Mouse (Mus musculus) urinary bladder, postnatal 4 days (tissue): Measurements from ENCODE around the gene Arl11.
"Not testable (repeated sequence)": the region's sequence is repeated elsewhere in the genome, so short reads cannot be mapped to it uniquely, and the experiment has no call there.

Source experiments
- DNase-seq, 2 experiments: peaks; one replicate each; pipeline ENCODE4 v3.0.0; 2021 to 2022; ENCODE audit warnings: low spot score in 2 of 2

Gene Arl11

GRCm38 (mm10) chr14:61309593-61309992, at the start of gene Arl11:
TSS of gene Arl11 (plus strand) at chr14:61309753.
- DNase-seq: no peak

DNA sequence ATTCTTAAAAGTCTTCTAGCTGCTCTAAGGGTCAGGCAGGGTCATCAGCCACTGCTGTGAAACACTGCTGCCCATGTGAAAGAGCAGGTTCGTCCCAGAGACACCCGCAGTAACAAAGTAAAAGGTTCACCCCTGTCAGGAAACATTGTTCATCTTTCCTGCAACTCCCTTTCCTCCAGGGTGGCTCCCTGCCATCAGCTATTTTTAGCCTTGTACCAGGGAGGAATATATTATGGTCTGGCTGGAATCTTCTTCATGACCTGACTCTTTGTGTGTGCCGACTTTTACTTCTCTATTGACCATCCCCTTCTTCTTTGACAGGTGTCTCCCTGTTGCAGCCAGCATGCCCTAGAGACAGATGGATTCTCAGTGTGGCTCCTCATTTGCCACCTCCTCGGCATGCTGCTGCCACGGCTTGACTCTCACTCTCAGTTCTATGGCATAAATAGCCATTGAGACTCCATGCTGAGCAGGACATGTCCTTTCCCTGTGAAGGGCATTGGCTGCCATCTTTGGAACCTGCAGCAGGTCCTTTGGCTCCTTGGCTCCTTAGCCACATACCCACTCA, 41.6 kb upstream of the Arl11 start:
- no peak for DNase-seq

GRCm38 (mm10) chr14:61274414-61275198, 34.9 kb upstream of the Arl11 start:
- no peak for DNase-seq

DNA sequence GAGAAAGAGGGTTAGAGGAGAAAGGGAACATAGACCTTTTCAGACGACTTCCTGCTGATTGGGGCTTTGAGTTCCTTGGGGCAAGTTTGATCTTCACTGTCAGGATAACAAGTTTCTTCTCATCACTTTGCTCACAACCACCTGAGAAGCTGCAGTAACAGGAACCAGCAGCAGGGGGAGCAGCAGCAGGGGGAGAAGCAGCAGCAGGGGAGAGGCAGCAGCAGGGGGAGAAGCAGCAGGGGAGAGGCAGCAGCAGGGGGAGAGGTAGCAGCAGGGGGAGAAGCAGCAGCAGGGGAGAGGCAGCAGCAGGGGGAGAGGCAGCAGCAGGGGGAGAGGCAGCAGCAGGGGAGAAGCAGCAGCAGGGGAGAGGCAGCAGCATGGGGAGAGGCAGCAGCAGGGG, 32.3 kb upstream of the Arl11 start:
- peak in 1 of 2 experiments; percentile 68 for DNase-seq

- no peak for DNase-seq
Observed at GRCm38 (mm10) chr14:61278676-61279300, 30.8 kb upstream of the Arl11 start.

DNA sequence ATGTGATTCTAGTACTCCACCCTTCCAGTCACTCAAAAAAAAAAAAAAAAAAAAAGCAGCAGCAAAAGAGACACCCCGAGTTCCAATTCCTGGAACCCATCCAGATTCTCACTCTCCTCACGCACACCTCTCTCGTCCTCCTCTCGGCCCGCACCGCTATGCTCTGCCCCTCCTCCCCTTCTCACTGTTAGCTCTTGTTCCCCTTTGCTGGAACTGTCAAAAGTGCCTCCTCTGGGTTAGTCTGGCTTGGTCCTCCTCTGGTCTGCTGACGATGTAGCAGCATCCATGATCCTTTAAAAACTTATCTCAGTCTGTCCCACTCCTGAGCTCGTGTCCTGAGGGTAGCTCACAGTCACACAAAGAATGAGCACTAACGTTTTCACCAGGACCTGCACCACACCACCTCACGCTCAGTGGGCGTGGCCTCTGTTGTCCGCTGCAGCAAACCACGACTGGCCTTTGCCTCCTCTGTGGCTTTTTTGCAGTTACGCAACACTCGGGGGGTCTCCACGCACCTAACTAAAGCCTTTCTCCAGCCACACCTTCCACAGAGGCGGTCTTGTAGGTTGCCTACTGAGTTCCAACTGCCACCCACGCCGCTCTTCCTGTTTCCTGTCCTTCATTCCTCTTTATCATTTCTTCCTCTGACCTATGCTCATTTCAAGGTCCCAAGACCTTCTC, 20.8 kb upstream of the Arl11 start:
- no peak for DNase-seq

DNA sequence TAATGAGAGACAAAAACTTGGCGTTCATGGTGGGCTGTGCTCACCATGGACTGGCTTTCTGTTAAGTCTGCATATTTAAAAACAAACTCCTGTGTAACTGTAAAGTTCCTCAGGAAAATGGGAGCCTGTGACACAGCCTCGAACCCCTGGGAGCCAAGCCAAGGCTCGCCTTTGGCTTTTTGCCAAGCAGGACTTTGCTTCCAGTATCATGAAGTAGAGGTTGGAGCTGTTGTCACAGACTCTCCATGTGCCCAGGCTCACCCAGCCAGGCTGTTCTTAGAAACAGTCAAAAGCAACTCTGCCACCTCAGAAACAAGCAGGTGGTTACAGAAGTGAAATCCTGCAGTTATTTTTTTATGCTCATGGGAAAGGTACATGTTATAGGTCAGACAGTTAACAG, 18.9 kb upstream of the Arl11 start:
- no peak for DNase-seq

GRCm38 (mm10) chr14:61293884-61294737, 15.4 kb upstream of the Arl11 start:
- DNase-seq: no peak

GRCm38 (mm10) chr14:61294738-61295079, 14.8 kb upstream of the Arl11 start:
- no peak for DNase-seq

- no peak for DNase-seq
Observed at GRCm38 (mm10) chr14:61299810-61300209, 9.7 kb upstream of the Arl11 start.

GRCm38 (mm10) chr14:61301323-61301722, 8.2 kb upstream of the Arl11 start:
- DNase-seq: no peak

DNA sequence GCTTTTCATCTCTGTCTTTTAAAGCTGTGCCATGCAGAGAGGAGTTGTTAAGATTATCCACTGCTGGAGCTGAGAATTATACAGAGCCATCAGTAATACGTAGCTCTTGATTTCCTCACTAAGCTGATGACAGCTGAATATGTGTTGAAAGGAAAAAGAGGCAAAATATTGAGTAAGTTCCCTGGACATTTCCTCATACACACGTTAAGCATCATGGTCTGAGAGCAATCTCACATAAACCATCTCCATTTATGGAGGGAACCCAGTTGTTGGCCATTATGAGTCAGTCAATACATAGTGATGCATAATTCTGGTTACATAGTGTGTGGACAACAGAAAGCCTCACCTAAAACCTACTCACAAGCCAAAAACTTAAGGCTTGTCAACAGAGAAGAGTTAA, 7.1 kb upstream of the Arl11 start:
- DNase-seq: no peak

DNA sequence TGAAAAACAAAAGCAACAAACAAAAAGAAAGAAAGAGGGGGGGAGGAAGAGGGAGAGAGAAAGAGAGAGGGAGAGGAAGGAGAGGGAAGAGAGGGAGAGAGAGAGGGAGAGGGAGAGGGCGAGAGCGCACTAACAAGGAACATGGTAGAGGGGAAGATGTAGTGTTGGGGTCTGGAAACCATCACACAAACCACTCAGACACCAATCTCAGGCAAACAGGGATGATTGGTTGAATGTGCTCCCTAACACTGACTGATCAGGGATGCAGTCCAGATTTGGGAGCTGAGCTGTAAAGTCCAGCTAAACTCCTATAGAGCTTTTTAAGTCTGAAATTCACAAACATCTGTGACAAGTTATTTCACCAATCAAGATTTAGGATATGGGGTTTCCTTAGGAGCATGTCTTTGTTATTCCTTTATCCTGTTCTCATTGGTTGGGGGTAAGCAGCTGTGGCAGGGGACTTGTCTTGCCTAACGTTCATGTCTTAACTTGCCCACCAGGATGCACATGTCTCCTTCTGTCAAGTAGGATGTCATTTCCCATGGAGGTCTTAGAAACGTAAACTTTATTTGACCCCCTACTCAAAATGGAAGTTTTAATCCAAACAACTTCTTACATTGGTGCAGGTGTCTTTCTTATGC, 5.5 kb upstream of the Arl11 start:
- no peak for DNase-seq

DNA sequence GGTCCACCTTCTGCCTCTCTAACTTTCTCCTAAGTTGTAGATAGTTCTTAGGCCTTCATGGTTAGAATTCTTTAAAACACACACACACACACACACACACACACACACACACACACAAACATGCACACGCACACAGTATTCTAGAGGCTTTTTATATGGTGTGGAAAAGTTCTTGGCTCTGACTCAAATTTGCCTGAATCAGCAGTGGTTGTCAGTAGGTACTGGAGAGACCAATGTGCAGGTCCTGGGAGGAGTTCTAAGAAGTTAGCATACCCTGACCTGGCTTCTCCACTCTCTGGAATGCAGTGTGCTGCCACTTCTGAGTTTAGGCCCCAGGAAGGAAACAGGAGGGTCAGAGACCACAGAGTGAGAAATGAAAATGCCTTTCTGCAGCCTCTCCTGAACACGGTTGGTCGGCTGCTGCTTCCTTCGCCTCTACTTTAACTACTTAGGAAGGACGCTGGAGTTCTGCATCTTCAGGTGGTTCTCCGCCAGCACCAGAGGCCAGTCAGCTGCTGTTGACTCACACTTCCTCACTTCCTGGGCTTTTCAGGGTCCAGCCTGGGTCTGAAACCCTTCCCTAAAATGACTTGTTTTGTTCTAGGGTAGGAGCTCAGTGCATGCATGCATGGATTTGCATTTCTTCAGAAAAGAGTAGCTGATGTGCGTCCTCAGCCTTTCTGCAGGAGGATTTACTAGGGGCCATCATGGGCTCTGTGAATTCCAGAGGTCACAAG, 651 bp downstream of the Arl11 start:
- no peak for DNase-seq

- DNase-seq: no peak
Observed at GRCm38 (mm10) chr14:61310963-61311362, 1.4 kb downstream of the Arl11 start.

- no peak for DNase-seq
Observed at GRCm38 (mm10) chr14:61316861-61317260, 7.3 kb downstream of the Arl11 start.

DNA sequence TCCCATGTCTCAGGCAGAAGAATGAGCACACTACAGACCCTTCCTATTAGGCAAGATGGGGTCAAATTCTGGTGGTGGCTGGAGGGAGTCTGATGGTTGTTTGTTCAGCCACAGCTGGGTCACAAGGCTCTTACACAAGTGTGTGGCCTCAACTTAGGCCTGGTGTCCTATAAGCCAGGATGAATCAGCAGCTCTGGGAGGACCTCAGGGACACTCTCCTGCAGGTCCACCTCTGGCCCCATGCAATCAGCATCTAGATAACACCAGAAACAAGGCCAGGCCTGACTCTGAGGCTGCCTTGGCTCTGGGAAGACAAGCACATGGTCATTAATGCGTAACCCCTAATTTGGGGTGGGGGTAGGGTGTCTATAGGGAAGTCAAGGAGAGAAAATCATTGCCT, 11.2 kb downstream of the Arl11 start:
- no peak for DNase-seq

- DNase-seq: no peak
Observed at GRCm38 (mm10) chr14:61321200-61321599, 11.6 kb downstream of the Arl11 start.

DNA sequence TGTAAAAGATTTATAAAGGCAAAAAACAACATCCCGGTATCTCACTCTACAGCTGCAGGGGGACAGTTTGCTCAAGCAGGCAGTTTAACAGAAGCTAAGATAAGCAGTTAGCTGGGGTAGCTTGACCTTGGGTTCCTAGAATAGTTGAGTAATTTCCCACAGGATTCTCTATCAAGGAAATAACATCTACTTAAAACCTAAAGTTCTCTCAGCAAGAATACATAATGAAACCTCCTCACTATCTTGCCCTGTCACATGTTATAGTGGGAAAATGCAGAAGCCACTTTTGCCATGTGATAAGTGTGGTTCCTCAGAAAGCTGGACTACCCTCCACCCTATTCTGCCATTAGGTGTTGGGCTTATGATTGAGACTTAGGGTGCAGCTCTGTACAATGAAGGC, 13.2 kb downstream of the Arl11 start:
- no peak for DNase-seq

- DNase-seq: not testable (repeated sequence)
Observed at GRCm38 (mm10) chr14:61327007-61327406, 17.5 kb downstream of the Arl11 start.
